Mouse (Mus musculus) heart, postnatal 0 days (tissue): ENCODE results near the gene Agpat2.

ENCODE experiments used
- CTCF ChIP-seq: IDR thresholded peaks from 2 replicates; pipeline ENCODE4 v1.5.1; 2016; ENCODE audit warnings: antibody characterized with exemption, control low read depth, low read depth
- EP300 ChIP-seq: IDR thresholded peaks from 2 replicates; pipeline ENCODE4 v1.6.1; 2016; ENCODE audit warnings: antibody characterized with exemption, low read depth

DNA sequence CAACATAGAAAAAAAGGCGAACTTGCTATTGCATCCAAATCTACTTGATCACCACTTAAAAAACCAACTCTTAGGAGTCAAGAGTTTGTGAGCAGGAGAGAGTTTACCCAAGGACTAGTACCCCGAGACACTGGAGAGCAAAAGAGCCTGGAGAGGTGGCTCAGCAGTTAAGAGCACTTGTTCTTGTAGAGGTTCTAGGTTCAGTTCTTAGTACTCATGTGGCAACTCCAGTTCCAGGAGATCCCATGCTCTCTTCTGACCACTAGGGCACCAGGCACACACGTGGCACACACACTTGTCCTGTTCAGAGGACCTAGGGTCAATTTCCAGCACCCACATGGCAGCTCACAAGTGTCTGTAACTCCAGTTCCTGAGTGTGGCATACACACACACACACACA, 21.9 kb upstream of the Agpat2 start:
- no peak for TF ChIP-seq EP300
- no peak for TF ChIP-seq CTCF
